Mouse (Mus musculus) thymus, postnatal 10 days (tissue): ENCODE measurements at regions not wholly inside any gene's neighbourhood (a gene's known extent, or its start where the extent isn't known, plus 50 kb on each side); places are given as distances from the start of the nearest gene placed in this dataset.

Source experiments
- DNase-seq, 2 experiments: peaks; one replicate each; pipeline ENCODE4 v3.0.0; 2021; ENCODE audit warnings: low spot score in 2 of 2

GRCm38 (mm10) chr9:14215961-14216360, 58.9 kb upstream of the Sesn3 start:
- DNase-seq = no peak

GRCm38 (mm10) chr9:14222936-14223335, 51.9 kb upstream of the Sesn3 start:
- no peak for DNase-seq
